Mouse (Mus musculus) olfactory bulb, adult 2 months (tissue): ENCODE data around the gene Gm45808.

ENCODE experiments used
- CTCF ChIP-seq: fragments of 200-500 bp; IDR thresholded peaks from 2 replicates; pipeline ENCODE4 v1.5.1; 2012; ENCODE audit warnings: low read depth, mild to moderate bottlenecking, low read length, moderate library complexity; ENCODE audit not compliant: insufficient read depth
- POLR2A ChIP-seq: fragments of 200-500 bp; IDR thresholded peaks from 2 replicates; pipeline ENCODE4 v1.6.1; 2012; ENCODE audit warnings: mild to moderate bottlenecking, low read depth, low read length, moderate library complexity; ENCODE audit not compliant: insufficient read depth

DNA sequence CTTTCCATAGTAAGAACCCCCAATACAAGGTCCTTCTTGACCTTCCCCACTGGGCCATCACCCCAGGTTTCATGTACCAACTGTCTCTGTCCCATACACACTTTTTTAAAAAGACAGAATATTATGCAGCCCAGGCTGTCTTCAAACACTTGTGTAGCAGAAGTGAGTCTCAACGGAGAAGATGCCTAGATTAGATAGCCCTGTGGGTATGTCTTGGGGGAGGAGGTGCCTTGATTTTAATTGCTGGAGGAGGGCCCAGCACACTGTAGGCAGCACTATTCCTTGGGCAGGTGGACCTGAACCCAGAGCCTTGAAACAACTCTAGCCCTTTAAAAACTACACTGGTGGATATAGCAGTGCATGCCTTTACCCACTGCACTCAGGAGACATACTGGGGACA, 4.4 kb downstream of the Gm45808 start:
- TF ChIP-seq CTCF (no peak), POLR2A (no peak)
